Mouse (Mus musculus): Measurements from ENCODE around the gene Rbm47. TPM values are rescaled to one million over a fixed set of nuclear protein-coding genes. Genes with fewer than 3 reads are reported as not detected.

Gene Rbm47
- 1 to 10 TPM; 1.3 to 2.4 TPM for total RNA-seq (2023)

GRCm38 (mm10) chr5:66173018-66173417 is at the start of gene Rbm47:
Rbm47 (minus strand) TSS chr5:66173118.

GRCm38 (mm10) chr5:66004134-66004925 is 168.6 kb downstream of the Rbm47 start, which contains the start of gene 9130230L23Rik:
9130230L23Rik (minus strand) TSS chr5:66004285.

Other genes with a start within 250 kb of the Rbm47 start
- 1 to 10 TPM; 1.8 to 5.0 TPM for gene Chrna9, start 238.2 kb downstream of the Rbm47 start, total RNA-seq (2023)
- gene 9130230L23Rik, start 168.8 kb downstream of the Rbm47 start, total RNA-seq (2023) = not detected
- under 1 TPM in 1 of 2 experiments, not detected in 1; 0.23 TPM for gene Nsun7, start 86.8 kb upstream of the Rbm47 start, total RNA-seq (2023)

All from T-cell, adult 66 days (primary cell).